16 mouse cellular contexts compared by ENCODE assay signal in genomic region chr6:51401294-51401693, GRCm38 (mm10). TPM values are rescaled to one million over a fixed set of nuclear protein-coding genes. Genes with fewer than 3 reads are reported as not detected.
DNase-seq lines count a peak whose midpoint lies in the region; ATAC-seq and TF ChIP-seq lines count a peak whose summit lies in the region.
"Had no signal": no experiment of that assay in that cellular context is flagged by ENCODE, and none has a peak within 500 bp of the region (broad histone marks: within the 10 kb centered on the region; RNA-seq: fewer than 3 reads in every experiment).

No protein-coding gene starts in this region.

- no peak for TF ChIP-seq CTCF in intestine, postnatal 0 days (IDR thresholded peaks at IDR 0.05; ENCODE audit: low read depth)
- TF ChIP-seq CTCF in lung, adult 2 months (IDR thresholded peaks at IDR 0.05; ENCODE audit: insufficient read depth, low read length): no peak

- no peak overlapping the region for H3K9ac ChIP-seq in intestine, embryonic 15.5 days
- no peak overlapping the region for H3K9ac ChIP-seq in intestine, postnatal 0 days (ENCODE audit: low read depth, low read length)
- no peak overlapping the region for H3K9ac ChIP-seq in limb, embryonic 13.5 days
- no peak overlapping the region for H3K9ac ChIP-seq in forebrain, embryonic 13.5 days
- H3K9ac ChIP-seq: embryonic facial prominence, embryonic 13.5 days; forebrain, embryonic 15.5 days; liver, embryonic 12.5 days; neural tube, embryonic 13.5 days had no signal

- WGBS in intestine, embryonic 15.5 days: 30% methylated on average over 6 of the region's 6 CpGs
- 37% methylated on average over 6 of the region's 6 CpGs for WGBS in intestine, postnatal 0 days
- WGBS in lung, adult 2 months: 22% methylated on average over 6 of the region's 6 CpGs
- 49% methylated on average over 6 of the region's 6 CpGs for WGBS in limb, embryonic 13.5 days
- WGBS in forebrain, embryonic 13.5 days: 69% methylated on average over 6 of the region's 6 CpGs

- TF ChIP-seq POLR2A in lung, adult 2 months (IDR thresholded peaks at IDR 0.05; ENCODE audit: borderline replicate concordance, extremely low read depth, low read depth, low read length): no peak

- peaks cover 12% of the 10 kb centered on the region for H3K4me1 ChIP-seq in intestine, embryonic 15.5 days (replicated peaks)
- H3K4me1 ChIP-seq in intestine, postnatal 0 days (replicated peaks; ENCODE audit: control insufficient read depth, insufficient read depth, low read length): no peaks in the 10 kb centered on the region
- H3K4me1 ChIP-seq in lung, adult 2 months (ENCODE audit: control insufficient read depth, insufficient read depth, low read length): no peaks in the 10 kb centered on the region
- peaks cover 15% of the 10 kb centered on the region for H3K4me1 ChIP-seq in limb, embryonic 13.5 days
- H3K4me1 ChIP-seq in forebrain, embryonic 13.5 days: peaks cover 6% of the 10 kb centered on the region; the same call in 1 of the 2 replicates
- H3K4me1 ChIP-seq: forebrain, embryonic 15.5 days had no signal

- no peaks in the 10 kb centered on the region for H3K9me3 ChIP-seq in intestine, embryonic 15.5 days
- H3K9me3 ChIP-seq in intestine, postnatal 0 days (ENCODE audit: control insufficient read depth): no peaks in the 10 kb centered on the region
- no peaks in the 10 kb centered on the region for H3K9me3 ChIP-seq in limb, embryonic 13.5 days
- no peaks in the 10 kb centered on the region for H3K9me3 ChIP-seq in forebrain, embryonic 13.5 days (replicated peaks)
- H3K9me3 ChIP-seq: embryonic facial prominence, embryonic 13.5 days; forebrain, embryonic 15.5 days; liver, embryonic 12.5 days; neural tube, embryonic 13.5 days had no signal

- H3K27ac ChIP-seq in intestine, embryonic 15.5 days: no peak overlapping the region
- H3K27ac ChIP-seq in intestine, postnatal 0 days (ENCODE audit: low read depth, low read length): no peak overlapping the region
- H3K27ac ChIP-seq in limb, embryonic 13.5 days: no peak overlapping the region
- H3K27ac ChIP-seq in forebrain, embryonic 13.5 days: no peak overlapping the region
- H3K27ac ChIP-seq: embryonic facial prominence, embryonic 13.5 days; forebrain, embryonic 15.5 days; liver, embryonic 12.5 days; neural tube, embryonic 13.5 days had no signal

- H3K4me3 ChIP-seq in intestine, embryonic 15.5 days (replicated peaks): no peak overlapping the region
- no peak overlapping the region for H3K4me3 ChIP-seq in intestine, postnatal 0 days (ENCODE audit: low read depth, low read length)
- no peak overlapping the region for H3K4me3 ChIP-seq in lung, adult 2 months (replicated peaks; ENCODE audit: extremely low read depth, low read depth, low read length)
- no peak overlapping the region for H3K4me3 ChIP-seq in limb, embryonic 13.5 days
- no peak overlapping the region for H3K4me3 ChIP-seq in forebrain, embryonic 13.5 days
- H3K4me3 ChIP-seq: embryonic facial prominence, embryonic 13.5 days; forebrain, embryonic 15.5 days; liver, embryonic 12.5 days; neural tube, embryonic 13.5 days had no signal

- DNase-seq in lung, postnatal 10 days: peak; percentile 22
- no peak for DNase-seq in lung, adult 2 months
- no peak for DNase-seq in adipocyte (ENCODE audit: low spot score)
- DNase-seq: adrenal gland, postnatal 14 days; gastrocnemius, postnatal 10 days; layer of hippocampus, postnatal 36 days had no signal

- peak; percentile 41; the same call in 1 of the 2 replicates for ATAC-seq in intestine, embryonic 15.5 days
- no peak for ATAC-seq in intestine, postnatal 0 days
- peak; percentile 61; the same call in 1 of the 2 replicates for ATAC-seq in limb, embryonic 13.5 days (ENCODE audit: low FRiP score, low read depth)
- ATAC-seq in forebrain, embryonic 13.5 days: no peak
- ATAC-seq: forebrain, embryonic 15.5 days; liver, embryonic 12.5 days; midbrain, embryonic 16.5 days had no signal

- no peak overlapping the region for H3K4me2 ChIP-seq in intestine, embryonic 15.5 days (replicated peaks)
- no peak overlapping the region for H3K4me2 ChIP-seq in intestine, postnatal 0 days (replicated peaks; ENCODE audit: low read depth)
- H3K4me2 ChIP-seq in limb, embryonic 13.5 days (replicated peaks): peak overlapping the region; percentile 7; the same call in 1 of the 2 replicates
- no peak overlapping the region for H3K4me2 ChIP-seq in forebrain, embryonic 13.5 days
- H3K4me2 ChIP-seq: embryonic facial prominence, embryonic 13.5 days; forebrain, embryonic 15.5 days; heart, embryonic 11.5 days; liver, embryonic 12.5 days; neural tube, embryonic 13.5 days had no signal

- no peaks in the 10 kb centered on the region for H3K36me3 ChIP-seq in intestine, embryonic 15.5 days
- no peaks in the 10 kb centered on the region for H3K36me3 ChIP-seq in intestine, postnatal 0 days (ENCODE audit: control insufficient read depth, insufficient read depth)
- no peaks in the 10 kb centered on the region for H3K36me3 ChIP-seq in limb, embryonic 13.5 days
- H3K36me3 ChIP-seq in forebrain, embryonic 13.5 days (ENCODE audit: poor library complexity, severe bottlenecking): no peaks in the 10 kb centered on the region
- H3K36me3 ChIP-seq: embryonic facial prominence, embryonic 13.5 days; forebrain, embryonic 15.5 days; liver, embryonic 12.5 days; neural tube, embryonic 13.5 days had no signal

- H3K27me3 ChIP-seq in intestine, embryonic 15.5 days (replicated peaks): no peaks in the 10 kb centered on the region
- no peaks in the 10 kb centered on the region for H3K27me3 ChIP-seq in intestine, postnatal 0 days (replicated peaks; ENCODE audit: control insufficient read depth, insufficient read depth, low read length)
- H3K27me3 ChIP-seq in limb, embryonic 13.5 days: no peaks in the 10 kb centered on the region
- H3K27me3 ChIP-seq in forebrain, embryonic 13.5 days: no peaks in the 10 kb centered on the region
- H3K27me3 ChIP-seq: embryonic facial prominence, embryonic 13.5 days; forebrain, embryonic 15.5 days; liver, embryonic 12.5 days; neural tube, embryonic 13.5 days had no signal

RNA-seq across cellular contexts. Expression of gene Nfe2l3, which starts 31.2 kb away (rescaled TPM):
- polyA plus RNA-seq in intestine, embryonic 15.5 days (2015; fragmentation: Nextera tagmentation; extraction: Ambion mirVana): 1.9 TPM in 2 replicates
- polyA plus RNA-seq in intestine, postnatal 0 days (2015; fragmentation: Nextera tagmentation; extraction: Ambion mirVana): 0.99 and 1.1 TPM in 2 replicates
- polyA plus RNA-seq in lung, adult 2 months (2012; rRNA removed): 3.0 and 3.5 TPM in 2 replicates
- polyA plus RNA-seq in limb, embryonic 13.5 days (2015; fragmentation: Nextera tagmentation; extraction: Ambion mirVana): 1.6 and 1.9 TPM in 2 replicates
- 3.7 and 3.8 TPM in 2 replicates for polyA plus RNA-seq in forebrain, embryonic 13.5 days (2015; fragmentation: Nextera tagmentation; extraction: Ambion mirVana)

Comparison
In these comparisons a context has a peak if more than half of its experiments do, and no peak if none do; other contexts are left out.
1. ATAC-seq: peak in intestine, embryonic 15.5 days (single experiment) and limb, embryonic 13.5 days (single experiment); none in intestine, postnatal 0 days (single experiment) and forebrain, embryonic 13.5 days (single experiment).